Mouse (Mus musculus): ENCODE measurements around the gene Xrcc2.

- TF ChIP-seq CTCF (IDR thresholded peaks at IDR 0.05; ENCODE audit: extremely low read depth, insufficient read length, insufficient replicate concordance, low read depth, low read length) (no peak), POLR2A (IDR thresholded peaks at IDR 0.05; ENCODE audit: low read depth, low read length) (no peak)
Observed at GRCm38 (mm10) chr5:25751552-25751951, 45.9 kb upstream of the Xrcc2 start.

All from small intestine, adult 2 months (tissue).